Mouse (Mus musculus) lung, adult 18-20 months (tissue): Measurements from ENCODE around the gene Gk5.

Experiments
- DNase-seq, 2 experiments: peaks; one replicate each; pipeline ENCODE4 v3.0.0; 2022; ENCODE audit warnings: mixed read lengths in 2 of 2

Gk5 gene

DNA sequence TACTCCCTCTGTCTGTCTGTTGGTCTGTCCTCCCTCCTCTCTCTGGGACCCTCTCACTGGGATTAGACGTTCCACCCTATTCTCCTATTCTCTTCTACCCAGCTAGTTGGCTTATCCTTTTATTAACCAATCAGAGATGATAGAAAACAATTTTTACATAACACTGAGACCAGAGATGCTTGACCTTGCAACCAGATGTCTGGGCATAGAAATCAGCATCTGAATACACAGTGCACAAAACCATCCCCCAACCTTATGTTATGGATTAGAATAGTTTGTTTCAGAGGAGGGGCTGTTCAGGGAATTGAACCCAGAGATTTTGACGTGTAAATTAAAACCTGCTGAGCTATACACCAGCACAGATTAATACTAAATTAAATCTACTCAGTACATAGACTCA is 111.1 kb downstream of the Gk5 start:
- DNase-seq = no peak
